Mouse (Mus musculus) spleen, adult 12 weeks (tissue): ENCODE measurements around the gene Cadps.

ENCODE experiments used
- DNase-seq: peaks from one replicate; pipeline ENCODE4 v3.0.0; 2022; ENCODE audit warnings: low spot score

Gene Cadps

DNA sequence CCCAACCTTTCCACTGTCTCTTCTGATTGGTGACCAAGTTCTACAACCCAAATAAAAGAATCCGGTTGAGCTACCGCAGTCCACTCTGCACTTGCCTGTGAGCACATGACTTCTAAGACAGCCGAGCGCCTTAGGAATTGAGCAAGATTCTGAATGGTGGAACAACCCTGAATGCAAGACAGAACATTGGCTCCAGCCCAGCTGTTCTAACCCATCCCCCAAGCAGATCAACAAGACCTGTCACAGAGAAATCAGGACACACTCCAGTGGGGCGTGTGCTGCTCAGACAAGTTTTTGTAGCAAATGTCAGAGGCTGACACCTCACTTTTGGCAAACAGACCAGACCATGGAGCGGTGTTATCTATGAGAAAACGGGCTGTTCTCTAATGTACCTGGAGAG, 431.7 kb downstream of the Cadps start:
- DNase-seq, result no peak

DNA sequence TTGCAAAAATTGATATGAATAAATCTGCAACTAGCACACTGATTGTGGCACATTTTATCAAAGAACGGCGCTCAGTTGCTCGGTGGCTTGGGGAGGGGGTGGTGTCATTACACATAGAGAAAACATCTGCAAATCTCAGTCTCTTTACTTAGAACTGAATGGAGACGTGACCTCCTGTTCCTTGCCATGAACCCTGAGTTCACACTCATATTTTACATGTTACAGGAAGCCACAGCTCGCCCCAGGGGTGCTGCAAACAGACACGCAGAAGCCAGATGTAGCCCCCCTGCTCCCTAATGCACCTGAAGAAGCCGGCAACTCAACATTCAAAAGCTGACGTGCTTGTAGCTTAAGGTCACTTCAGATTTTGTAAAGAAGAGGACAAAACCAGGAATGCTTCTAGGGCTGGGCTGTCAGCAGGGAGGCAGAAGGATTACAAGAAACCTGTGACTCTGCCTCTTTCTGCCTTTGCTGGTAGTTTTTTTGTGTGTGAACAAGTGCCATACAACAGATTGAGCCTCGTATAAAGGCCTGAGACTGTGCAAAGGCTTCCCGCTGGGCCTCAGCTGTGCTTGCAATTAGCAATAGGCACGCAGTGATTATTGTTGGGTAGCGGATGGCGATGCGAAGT, 434.0 kb downstream of the Cadps start:
- no peak for DNase-seq

DNA sequence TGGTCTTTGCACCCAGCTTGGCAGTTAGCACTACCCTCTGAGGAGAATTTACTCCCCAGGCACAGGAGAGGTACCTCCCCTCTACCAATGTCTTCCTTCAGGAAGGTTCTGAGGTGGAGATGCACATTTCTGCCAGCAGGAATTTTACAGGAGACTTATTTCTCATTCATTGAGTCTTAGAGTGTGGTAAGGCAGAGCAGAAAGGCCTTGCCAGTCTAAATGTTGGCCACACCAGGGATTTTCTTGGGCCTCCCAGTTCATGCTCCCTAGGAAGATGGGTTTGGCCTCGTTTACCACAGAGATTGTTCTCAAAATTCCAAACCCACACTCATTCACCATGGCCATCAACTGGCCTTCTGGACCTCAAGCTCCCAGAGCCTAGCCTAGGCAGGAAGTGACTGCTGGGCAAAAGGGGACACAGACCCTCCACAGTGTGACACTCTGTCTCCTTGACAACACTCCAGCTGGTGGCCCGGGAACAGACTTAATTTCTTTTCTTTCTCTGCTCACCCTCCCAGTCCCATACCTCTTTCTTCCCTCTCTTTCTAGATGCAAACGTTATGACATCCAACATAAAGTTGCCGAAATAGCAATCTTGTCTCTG, 434.6 kb downstream of the Cadps start:
- no peak for DNase-seq

DNA sequence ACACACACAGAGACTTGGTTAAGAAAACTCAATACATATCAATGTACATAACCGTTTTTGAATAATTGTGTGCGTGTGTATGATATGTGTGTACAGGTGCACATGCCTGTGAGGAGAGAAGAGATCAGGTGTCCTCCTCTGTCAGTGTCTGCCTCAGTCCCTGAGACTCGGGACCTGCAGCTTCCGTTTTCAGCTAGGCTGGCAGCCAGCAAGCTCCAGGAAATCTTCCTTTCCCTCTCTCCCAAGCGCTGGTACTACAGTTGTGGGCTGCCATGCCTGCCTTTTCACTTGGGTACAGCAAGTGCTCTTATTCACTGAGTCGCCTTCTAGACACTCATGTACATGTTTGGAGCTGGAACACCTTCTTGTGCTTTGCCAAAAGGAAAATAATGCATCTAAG, 435.7 kb downstream of the Cadps start:
- no peak for DNase-seq

DNA sequence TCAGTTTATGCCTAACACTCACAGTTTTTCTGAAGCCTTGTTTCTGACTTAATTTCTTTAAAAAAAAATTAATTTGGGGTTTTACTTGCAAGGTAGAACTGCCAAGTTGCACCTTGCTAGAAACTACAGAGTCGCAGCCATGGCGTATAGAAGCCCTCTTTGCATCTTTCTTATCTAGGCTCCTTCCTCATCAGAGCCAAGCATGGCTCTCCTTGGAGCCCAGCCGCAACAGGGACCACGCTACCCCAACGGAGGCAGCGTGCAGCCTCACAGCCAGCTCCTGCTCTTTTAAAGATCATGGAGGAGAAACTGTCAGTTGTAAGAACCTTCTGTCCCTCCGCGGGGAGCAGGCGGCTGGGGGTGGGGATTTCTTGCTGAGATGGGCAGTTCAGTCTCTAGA, 445.0 kb downstream of the Cadps start:
- DNase-seq, result no peak

DNA sequence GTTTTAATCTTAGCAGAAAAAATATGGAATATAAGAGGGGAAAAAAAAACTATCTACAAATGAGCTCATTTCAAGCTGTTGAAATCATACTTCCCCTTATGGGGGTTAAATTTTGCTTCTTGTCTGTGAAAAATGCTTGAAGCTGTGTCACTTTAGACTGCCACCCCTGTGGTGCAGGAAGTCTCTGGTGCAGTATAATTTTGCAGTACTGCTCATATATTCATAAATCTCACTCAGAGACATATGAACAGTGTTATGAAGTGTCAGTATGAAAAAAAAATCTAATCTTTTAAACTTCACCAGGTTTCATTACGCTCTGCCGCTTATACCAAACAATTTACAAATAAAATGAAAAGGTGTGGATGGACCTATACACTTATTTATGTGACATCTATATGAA, 445.6 kb downstream of the Cadps start:
- no peak for DNase-seq

DNA sequence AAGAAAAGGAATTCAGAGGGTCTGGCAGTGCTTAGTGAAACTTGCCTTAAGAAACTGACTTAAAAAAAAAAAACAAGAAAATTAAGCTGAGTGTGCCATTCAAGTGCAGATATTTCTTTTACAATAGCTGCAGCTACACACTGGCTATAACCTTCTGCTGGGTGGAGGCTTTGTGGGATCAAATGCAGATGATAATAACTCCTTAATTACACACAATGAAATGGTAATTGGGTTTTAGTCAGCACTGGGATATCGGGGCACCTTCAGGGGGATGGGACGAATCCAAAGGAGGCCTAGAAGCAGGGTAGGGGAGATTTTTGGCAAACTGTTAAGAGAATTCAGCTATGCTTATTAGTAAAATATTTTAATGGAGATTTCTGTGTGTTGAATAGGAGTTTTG, 447.4 kb downstream of the Cadps start:
- no peak for DNase-seq

DNA sequence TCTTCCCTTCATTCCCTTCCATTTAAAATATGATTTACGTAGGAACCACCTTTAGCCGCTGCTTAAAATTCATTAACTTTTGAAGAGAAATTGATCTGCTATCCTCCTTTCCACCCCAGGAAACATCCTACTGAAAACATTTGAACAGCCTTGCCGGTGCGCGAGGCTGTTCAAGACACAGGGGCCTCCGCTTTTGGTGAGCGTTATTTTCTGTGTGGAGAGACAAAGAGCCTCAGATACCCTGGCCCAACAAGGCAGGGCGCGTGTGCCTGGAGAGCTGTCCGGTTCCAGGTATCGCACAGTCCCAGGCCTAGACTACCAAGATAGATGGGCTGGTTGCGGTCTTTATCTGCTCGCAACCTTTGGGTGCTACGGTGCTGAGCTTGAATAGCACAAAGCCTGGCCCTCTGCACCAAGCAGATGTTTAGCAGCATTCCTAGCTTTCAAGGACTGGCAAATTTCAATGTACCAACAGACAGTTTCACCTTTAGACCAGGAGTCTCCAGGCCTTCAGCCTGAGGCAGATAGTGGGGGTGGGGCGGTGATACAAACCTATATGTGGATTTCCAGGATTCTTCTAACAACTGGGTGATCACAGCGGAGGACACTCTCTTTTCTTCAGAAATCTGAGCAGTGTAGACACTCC, 472.5 kb downstream of the Cadps start:
- DNase-seq, result no peak

DNA sequence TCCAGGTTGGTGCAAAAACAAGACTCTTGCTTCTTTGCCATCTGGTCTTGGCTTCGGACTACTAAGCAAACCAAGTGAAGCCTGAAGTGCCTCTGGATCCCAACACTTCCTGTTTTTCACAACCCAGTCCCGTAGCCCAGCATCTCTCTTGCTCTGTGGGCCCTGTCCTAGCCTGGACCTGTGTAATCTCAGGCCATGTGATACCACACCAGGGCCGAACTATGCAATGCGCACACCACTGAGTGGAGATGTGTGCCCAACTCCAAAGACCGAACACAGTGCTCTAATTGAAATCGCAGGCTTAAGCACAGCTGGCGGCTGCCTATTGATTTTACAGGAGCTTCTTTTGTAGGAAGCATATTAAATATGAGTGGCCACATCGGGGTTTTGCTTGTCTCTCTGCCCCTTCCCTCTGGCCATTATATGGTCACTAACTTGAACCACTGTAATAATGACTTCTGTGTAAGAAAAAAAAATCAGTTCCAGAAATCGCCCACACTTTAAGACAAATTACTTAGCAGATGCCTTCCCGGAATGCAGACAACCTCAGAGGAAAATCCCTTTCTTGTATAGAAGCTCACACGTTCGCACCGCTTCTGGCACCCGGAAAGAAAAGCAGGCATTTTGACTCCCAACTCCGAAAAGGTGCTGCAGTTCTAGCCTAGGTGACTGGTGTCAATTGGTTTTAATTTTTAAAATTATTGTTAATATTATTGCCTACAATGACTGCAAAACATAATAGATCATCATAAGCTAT, 473.4 kb downstream of the Cadps start:
- DNase-seq, result no peak

DNA sequence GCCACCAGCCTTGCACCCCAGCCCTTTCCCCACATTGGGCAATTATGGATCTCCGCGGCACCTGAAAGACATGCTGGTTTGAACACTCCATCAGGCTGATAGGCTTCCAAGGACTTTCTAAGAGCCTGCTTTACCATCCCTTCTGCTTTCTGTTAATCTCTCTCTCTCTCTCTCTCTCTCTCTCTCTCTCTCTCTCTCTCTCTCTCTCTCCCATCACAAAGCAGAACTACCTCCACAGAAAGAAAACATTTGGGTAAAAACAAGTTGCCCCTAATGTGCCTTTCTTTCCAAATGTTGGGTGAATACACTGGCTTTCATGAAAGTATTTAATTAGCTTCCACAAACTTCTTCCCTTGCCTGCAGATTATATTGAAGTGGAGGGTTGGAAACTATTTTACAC, 474.8 kb downstream of the Cadps start, which contains the start of gene Fezf2:
Gene Fezf2, minus strand, starts transcription at position 101 of the 400 bp plus-strand sequence.
- no peak for DNase-seq

DNA sequence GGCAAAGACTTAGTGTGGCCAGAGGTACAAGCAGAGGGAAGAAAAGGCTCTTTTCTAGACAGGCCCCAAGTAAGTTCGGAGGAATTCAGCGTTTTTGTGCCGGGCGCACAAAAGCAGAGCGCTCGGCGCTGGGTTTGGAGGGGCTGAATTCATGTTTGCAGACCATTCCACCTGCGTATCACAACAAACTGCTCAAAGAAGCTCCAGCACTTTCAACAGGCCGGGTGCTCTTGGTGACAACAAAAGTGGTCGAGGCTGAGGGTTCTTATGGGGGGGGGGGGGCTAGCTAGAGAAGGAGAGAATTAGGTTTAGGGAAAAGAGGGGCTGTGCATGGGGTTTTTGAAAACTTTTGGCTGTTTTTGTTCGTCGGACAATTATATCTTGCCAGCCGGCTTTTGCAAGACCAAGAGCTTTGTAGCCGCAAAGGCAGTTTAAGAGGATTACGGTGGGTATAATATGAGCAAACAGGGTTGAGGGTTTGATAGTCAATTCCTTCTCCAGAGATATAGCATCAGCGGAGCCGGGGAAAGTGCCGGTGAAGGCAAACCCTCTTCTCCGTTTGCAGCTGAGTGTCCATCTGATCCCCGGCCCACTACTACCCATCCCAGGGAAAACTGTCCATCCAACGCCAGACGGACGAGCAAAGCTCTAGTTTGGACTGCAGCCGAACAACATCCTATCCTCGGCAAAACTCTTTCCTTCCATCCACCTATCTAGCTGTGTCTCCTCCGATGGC, 475.8 kb downstream of the Cadps start:
- no peak for DNase-seq

DNA sequence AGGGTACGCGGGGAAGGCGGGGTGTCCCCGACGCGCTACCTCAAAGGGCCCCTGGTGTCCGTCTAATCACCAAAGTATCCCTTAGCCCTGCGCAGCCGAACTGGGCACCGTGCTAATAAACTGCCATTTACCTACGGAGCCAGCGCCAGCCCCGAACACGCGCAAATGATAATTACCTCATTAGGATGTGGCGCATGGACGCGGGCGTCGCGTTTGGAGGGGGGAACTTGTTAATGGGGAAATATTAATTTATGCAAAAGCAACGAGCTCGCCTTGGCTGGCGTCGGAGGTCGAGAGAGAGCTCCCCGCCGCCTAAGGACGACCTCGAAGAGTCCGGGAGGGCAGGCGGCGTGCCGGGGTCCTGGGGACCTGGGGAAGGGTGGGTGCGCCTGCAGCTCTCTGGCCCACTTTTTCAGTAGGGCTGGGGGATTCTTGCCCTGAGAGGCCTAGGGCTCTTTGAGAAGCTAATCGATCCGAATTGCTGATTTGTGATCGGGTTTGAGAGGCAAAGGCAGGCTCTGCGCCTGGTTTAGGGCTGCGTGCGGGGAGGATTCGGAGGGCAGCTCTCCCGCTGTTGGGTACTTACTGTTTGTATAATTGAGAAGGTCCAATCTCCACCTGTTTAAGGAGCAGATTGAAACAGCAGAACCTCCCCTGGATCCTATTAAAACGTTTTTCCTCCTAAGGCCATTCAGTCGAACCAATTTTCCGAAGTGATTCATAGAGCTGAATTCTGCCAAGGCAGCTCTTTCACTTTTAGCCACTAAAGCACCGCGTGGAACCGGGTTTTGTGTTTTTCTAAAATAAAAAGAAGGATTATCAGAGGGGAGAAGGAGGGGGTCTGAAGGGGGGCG, 476.6 kb downstream of the Cadps start:
- no peak for DNase-seq

DNA sequence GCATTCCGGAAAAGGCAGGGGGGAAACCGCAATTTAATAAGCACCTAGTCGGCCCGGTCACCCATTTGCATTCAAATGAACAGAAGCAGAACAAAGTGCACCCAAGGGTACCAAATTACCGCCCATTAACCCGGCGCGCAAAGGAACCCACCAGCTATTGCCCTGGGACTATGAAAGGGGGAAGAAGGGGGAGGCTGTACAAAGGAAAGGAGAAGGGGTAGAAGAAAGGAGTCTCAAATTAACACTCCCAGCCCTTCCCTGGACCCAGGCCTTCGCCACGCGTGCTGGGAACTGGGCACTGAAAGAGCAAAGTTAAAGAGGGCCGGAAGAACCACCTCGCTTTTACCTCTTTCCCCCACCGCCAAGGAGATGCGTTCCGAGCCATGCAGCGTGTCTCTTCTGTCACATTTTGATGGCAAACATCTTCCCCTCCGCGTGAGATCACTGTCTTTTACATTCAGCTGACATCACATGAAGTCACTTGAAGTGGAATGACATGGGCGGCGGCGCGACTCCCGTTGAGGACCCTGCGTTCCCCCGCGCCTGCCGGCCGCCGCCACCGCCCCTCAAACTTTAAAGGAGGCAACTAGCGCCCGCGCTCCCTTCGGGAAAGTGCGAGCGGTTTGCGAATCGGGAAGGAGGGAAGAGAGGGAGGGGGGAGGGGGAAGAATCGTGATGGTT, 477.5 kb downstream of the Cadps start:
- DNase-seq, result no peak

DNA sequence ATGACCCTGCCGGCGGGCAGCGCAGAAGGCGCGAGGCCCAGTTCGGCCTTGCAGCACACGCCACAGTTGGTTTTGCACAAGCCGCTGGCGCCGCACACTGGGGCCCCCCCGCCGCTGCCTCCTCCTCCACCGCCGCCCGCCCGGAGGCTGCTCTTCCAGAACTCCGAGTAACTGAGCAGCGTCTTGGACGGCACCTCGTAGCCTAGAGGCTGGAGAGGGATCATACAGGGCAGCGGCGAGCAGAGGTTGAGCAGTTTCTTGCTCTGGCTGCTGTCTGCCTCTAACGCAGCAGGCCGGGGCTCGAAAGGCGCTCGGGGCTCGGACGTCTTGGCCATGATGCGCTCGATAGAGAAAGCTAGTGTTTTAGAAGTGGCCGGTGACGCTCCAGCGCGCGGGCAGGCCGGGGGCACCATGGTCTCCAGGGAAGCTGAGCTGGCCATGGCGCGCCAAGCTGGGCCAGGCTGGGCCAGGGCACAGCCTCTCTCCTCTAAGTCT, 478.1 kb downstream of the Cadps start:
- no peak for DNase-seq

DNA sequence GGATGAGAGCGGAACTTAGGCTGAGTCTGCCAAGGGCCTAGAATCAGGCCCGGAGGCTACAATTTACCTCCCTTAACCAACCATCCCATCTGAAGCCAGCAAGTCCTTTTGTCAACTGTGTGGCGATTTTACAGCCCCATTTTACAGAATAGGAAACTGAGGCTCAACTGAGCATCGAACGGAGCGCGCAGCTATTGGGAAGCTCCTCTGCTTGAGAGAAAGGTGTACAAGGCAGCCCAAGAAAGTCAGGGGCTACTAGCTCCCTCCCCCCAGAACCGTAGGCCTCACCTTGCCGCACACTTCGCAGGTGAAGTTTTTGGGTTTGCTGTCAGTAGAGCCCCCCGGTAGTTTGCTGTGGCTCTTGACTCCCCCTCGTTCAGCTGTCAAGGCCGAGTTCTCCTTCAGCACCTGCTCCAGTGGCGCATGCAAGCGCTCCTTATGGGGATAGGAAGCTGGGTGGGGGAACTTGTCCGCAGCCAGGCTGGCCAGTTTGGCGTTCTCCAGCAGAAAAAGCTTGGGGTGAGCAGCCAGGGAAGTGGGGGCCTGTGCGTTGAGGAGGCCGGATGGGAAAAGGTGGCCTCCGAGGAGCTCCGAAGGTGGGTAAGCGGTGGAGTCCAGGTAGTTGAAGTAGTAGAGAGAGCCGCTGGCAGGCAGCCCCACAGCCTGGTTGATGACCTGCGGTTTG, 478.7 kb downstream of the Cadps start:
- DNase-seq, result no peak

DNA sequence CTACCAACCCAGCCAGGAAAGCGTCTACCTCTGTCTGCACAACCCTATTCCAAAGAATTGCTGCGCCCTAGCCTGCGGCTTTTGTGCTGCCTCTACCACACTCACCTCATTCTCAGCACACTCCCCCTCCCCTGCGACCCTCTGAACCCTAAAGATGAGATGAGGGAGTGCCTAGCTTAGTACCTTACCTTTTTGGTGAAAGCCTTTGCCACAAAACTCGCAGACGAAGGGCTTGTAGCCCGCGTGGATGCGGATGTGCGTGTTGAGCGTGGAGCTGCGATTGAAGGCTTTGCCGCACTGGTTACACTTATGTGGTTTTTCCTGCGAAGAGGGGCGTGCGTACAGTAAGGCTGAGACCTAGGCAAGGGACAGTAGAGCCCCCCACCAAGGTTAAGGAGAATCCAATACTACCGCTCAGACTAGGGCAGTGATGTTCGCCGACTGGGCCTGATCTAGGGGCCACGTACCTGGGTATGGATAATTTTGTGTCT, 479.4 kb downstream of the Cadps start:
- no peak for DNase-seq

DNA sequence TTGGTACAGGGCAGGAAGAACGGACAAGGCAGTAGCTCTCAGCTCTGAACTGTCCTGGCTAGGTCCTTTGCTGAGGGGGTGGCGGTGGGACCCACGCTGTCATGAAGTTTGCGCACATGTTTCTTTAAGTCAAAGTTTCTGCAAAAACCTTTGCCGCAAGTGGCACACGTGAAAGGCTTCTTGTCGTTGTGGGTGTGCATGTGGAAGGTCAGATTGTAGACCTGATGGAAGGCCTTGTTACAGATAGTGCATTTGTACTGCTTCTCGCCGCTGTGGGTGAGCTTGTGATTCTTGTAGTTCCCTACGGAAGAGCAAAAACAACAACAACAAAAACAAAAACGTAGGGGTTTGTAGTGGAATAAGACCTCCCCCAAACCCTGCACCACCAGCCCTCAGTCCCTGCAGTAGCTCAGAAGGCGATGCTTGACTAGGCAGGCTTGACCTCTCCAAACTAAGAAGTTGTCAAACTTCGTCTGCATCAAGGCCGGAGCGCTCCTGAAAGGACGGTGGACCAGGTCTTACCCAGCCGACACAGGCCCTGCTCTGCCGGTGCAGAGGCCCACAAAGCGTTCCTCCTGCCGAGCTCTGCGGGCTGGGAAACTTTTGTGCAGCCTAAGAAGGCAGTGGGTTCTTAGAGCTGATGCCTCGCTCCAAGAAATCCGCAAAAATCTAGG, 480.3 kb downstream of the Cadps start:
- no peak for DNase-seq

DNA sequence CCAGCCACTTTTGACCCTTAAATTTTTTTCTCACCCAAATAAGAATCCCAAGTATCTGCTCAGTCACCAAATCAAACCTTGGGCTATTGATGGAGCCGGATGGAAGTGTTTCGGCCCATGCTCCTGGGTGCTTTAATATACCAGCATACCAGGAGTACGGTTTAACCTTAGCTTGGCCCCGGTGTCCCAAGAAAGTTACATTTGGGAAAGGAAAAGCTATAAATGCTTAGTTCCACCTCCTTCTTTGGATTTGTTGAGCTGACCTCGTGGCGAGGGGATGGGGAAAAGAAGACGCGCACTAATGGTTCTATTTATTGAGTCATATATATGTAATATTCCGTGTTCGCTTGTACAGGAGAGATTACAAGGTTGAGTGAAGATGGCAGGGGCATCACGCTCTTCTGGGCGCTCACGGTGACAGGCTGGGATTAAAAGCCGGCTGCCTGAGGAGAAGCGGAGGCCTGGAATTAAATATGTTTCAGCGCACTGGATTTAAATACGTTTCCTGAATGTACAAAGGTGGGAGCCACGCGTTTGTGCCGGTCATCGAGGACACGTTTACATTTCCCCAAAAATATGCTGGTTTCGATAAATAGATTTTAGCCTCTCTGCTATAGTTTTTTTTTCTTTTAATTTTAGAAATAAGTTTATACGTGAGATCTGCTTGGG, 481.0 kb downstream of the Cadps start:
- no peak for DNase-seq
